Mouse (Mus musculus): Measurements from ENCODE around the gene Gm364. TPM values are rescaled to one million over a fixed set of nuclear protein-coding genes. Genes with fewer than 3 reads are reported as not detected.

Gene Gm364
- polyA plus RNA-seq, 1 experiment from 2014 or later = not detected

- H3K4me1 ChIP-seq (replicated peaks) = no peaks in the 10 kb centered on the region
- no peak for ATAC-seq
- no peaks in the 10 kb centered on the region for H3K9me3 ChIP-seq
- no peak overlapping the region for H3K27ac ChIP-seq
- H3K4me2 ChIP-seq (replicated peaks) = no peak overlapping the region
- no peak overlapping the region for H3K4me3 ChIP-seq (replicated peaks)
- no peaks in the 10 kb centered on the region for H3K27me3 ChIP-seq (replicated peaks)
- no peak overlapping the region for H3K9ac ChIP-seq
- no peaks in the 10 kb centered on the region for H3K36me3 ChIP-seq
Measured at GRCm38 (mm10) chrX:57403651-57404050, 5.3 kb upstream of the Gm364 start.

- Histone ChIP-seq H3K4me1 (replicated peaks) (no peaks in the 10 kb centered on the region), H3K4me3 (replicated peaks) (no peak overlapping the region), H3K9me3 (no peaks in the 10 kb centered on the region), H3K4me2 (replicated peaks) (no peak overlapping the region), H3K27me3 (replicated peaks) (no peaks in the 10 kb centered on the region), H3K27ac (no peak overlapping the region), H3K36me3 (no peaks in the 10 kb centered on the region), H3K9ac (no peak overlapping the region)
- 9% methylated on average over 2 of the region's 2 CpGs for WGBS
- ATAC-seq = no peak
Measured at GRCm38 (mm10) chrX:57431610-57432009, 22.7 kb downstream of the Gm364 start.

GRCm38 (mm10) chrX:57433897-57434296, 24.9 kb downstream of the Gm364 start:
- H3K27me3 ChIP-seq (replicated peaks) = no peaks in the 10 kb centered on the region
- no peak overlapping the region for H3K4me2 ChIP-seq (replicated peaks)
- H3K9ac ChIP-seq = no peak overlapping the region
- H3K4me3 ChIP-seq (replicated peaks) = no peak overlapping the region
- no peaks in the 10 kb centered on the region for H3K9me3 ChIP-seq
- no peak overlapping the region for H3K27ac ChIP-seq
- ATAC-seq = no peak
- no peaks in the 10 kb centered on the region for H3K36me3 ChIP-seq
- 92% methylated on average over 2 of the region's 2 CpGs for WGBS
- no peaks in the 10 kb centered on the region for H3K4me1 ChIP-seq (replicated peaks)

- no peak within 1 kb of the TSS for H3K9ac ChIP-seq
- ATAC-seq = no peak
- no peak within 1 kb of the TSS for H3K27ac ChIP-seq
- H3K4me1 ChIP-seq (replicated peaks) = no peaks in the 10 kb centered on the region
- 20% methylated on average over 21 of the region's 28 CpGs for WGBS
- H3K36me3 ChIP-seq = no peaks in the 10 kb centered on the region
- H3K9me3 ChIP-seq = no peaks in the 10 kb centered on the region
- H3K4me3 ChIP-seq (replicated peaks) = peak within 1 kb of the TSS; percentile 17; the same call in 1 of the 2 replicates
- H3K27me3 ChIP-seq (replicated peaks) = peaks cover 13% of the 10 kb centered on the region; the same call in 1 of the 2 replicates
- H3K4me2 ChIP-seq (replicated peaks) = peak within 1 kb of the TSS; percentile 41
Measured at GRCm38 (mm10) chrX:57503634-57504033, 94.7 kb downstream of the Gm364 start, which contains the start of gene Gpr101. Gene Gpr101, minus strand, starts transcription at chrX:57503757.

GRCm38 (mm10) chrX:57506247-57506646, 97.3 kb downstream of the Gm364 start:
- H3K9ac ChIP-seq = no peak overlapping the region
- H3K9me3 ChIP-seq = no peaks in the 10 kb centered on the region
- no peak for ATAC-seq
- H3K27ac ChIP-seq = no peak overlapping the region
- H3K27me3 ChIP-seq (replicated peaks) = peaks cover 13% of the 10 kb centered on the region; the same call in 1 of the 2 replicates
- H3K36me3 ChIP-seq = no peaks in the 10 kb centered on the region
- 83% methylated on average over 1 of the region's 1 CpGs for WGBS
- no peak overlapping the region for H3K4me2 ChIP-seq (replicated peaks)
- no peak overlapping the region for H3K4me3 ChIP-seq (replicated peaks)
- no peaks in the 10 kb centered on the region for H3K4me1 ChIP-seq (replicated peaks)

- Histone ChIP-seq H3K4me1 (replicated peaks) (no peaks in the 10 kb centered on the region), H3K36me3 (no peaks in the 10 kb centered on the region), H3K9ac (no peak overlapping the region), H3K4me2 (replicated peaks) (no peak overlapping the region), H3K27ac (no peak overlapping the region), H3K27me3 (replicated peaks) (no peaks in the 10 kb centered on the region), H3K9me3 (no peaks in the 10 kb centered on the region), H3K4me3 (replicated peaks) (no peak overlapping the region)
- WGBS = 43% methylated on average over 28 of the region's 28 CpGs
- ATAC-seq = no peak
Measured at GRCm38 (mm10) chrX:57521117-57522095, 112.5 kb downstream of the Gm364 start.

Other genes with a start within 250 kb of the Gm364 start
- not detected in 2 replicates for gene Cd40lg, start 197.0 kb upstream of the Gm364 start, polyA plus RNA-seq (2015; fragmentation: Nextera tagmentation; extraction: Ambion mirVana)
- 3.4 and 4.8 TPM in 2 replicates for gene Arhgef6, start 70.4 kb upstream of the Gm364 start, polyA plus RNA-seq (2015; fragmentation: Nextera tagmentation; extraction: Ambion mirVana)
- gene Rbmx, start 16.1 kb upstream of the Gm364 start, polyA plus RNA-seq (2015; fragmentation: Nextera tagmentation; extraction: Ambion mirVana) = 80.8 and 89.6 TPM in 2 replicates
- not detected in 2 replicates for gene Gpr101, start 94.6 kb downstream of the Gm364 start, polyA plus RNA-seq (2015; fragmentation: Nextera tagmentation; extraction: Ambion mirVana)